Mouse (Mus musculus): ENCODE results near the gene Fto. TPM values are rescaled to one million over a fixed set of nuclear protein-coding genes. Genes with fewer than 3 reads are reported as not detected.

Fto gene
- polyA plus RNA-seq, 1 experiment from 2014 or later: 16.4 TPM

GRCm38 (mm10) chr8:91625686-91626558 lies 312.6 kb downstream of the Fto start:
- no peak overlapping the region for H3K4me3 ChIP-seq (replicated peaks)

GRCm38 (mm10) chr8:91629594-91629993 lies 316.3 kb downstream of the Fto start:
- no peak for DNase-seq
- H3K27ac ChIP-seq: no peak overlapping the region

More at GRCm38 (mm10) chr8:91625686-91626558, 312.6 kb downstream of the Fto start:
- ATAC-seq (ENCODE audit: low read depth): no peak
- Histone ChIP-seq H3K4me1 (replicated peaks) (peaks cover 5% of the 10 kb centered on the region; the same call in 1 of the 2 replicates), H3K27ac (no peak overlapping the region), H3K4me2 (no peak overlapping the region), H3K9me3 (replicated peaks) (no peaks in the 10 kb centered on the region), H3K27me3 (no peaks in the 10 kb centered on the region), H3K36me3 (no peaks in the 10 kb centered on the region), H3K9ac (no peak overlapping the region)
- no peak for DNase-seq
- WGBS (ENCODE audit: insufficient replicate concordance): 58% methylated on average over 18 of the region's 18 CpGs

GRCm38 (mm10) chr8:91630320-91631033 lies 317.2 kb downstream of the Fto start:
- DNase-seq: no peak
- no peak overlapping the region for H3K4me3 ChIP-seq (replicated peaks)
- no peak for ATAC-seq (ENCODE audit: low read depth)
- H3K4me1 ChIP-seq (replicated peaks): peaks cover 5% of the 10 kb centered on the region; the same call in 1 of the 2 replicates
- H3K9ac ChIP-seq: no peak overlapping the region
- H3K36me3 ChIP-seq: 0 out of 2 replicates have a peak, but pooled peaks cover under 1% of the 10 kb centered on the region
- no peak overlapping the region for H3K4me2 ChIP-seq
- no peaks in the 10 kb centered on the region for H3K9me3 ChIP-seq (replicated peaks)
- H3K27ac ChIP-seq: no peak overlapping the region
- WGBS (ENCODE audit: insufficient replicate concordance): 67% methylated on average over 16 of the region's 16 CpGs
- no peaks in the 10 kb centered on the region for H3K27me3 ChIP-seq

More at GRCm38 (mm10) chr8:91629594-91629993, 316.3 kb downstream of the Fto start:
- 34% methylated on average over 14 of the region's 14 CpGs for WGBS (ENCODE audit: insufficient replicate concordance)
- H3K9ac ChIP-seq: no peak overlapping the region
- H3K27me3 ChIP-seq: no peaks in the 10 kb centered on the region
- H3K4me2 ChIP-seq: no peak overlapping the region
- H3K4me1 ChIP-seq (replicated peaks): peaks cover 5% of the 10 kb centered on the region; the same call in 1 of the 2 replicates
- H3K9me3 ChIP-seq (replicated peaks): no peaks in the 10 kb centered on the region
- H3K36me3 ChIP-seq: no peaks in the 10 kb centered on the region
- no peak for ATAC-seq (ENCODE audit: low read depth)
- no peak overlapping the region for H3K4me3 ChIP-seq (replicated peaks)

- Histone ChIP-seq H3K4me1 (replicated peaks) (peaks cover 5% of the 10 kb centered on the region; the same call in 1 of the 2 replicates), H3K27ac (no peak overlapping the region), H3K4me2 (no peak overlapping the region), H3K27me3 (no peaks in the 10 kb centered on the region), H3K9me3 (replicated peaks) (no peaks in the 10 kb centered on the region), H3K9ac (no peak overlapping the region), H3K4me3 (replicated peaks) (no peak overlapping the region), H3K36me3 (0 out of 2 replicates have a peak, but pooled peaks cover 3% of the 10 kb centered on the region)
- DNase-seq (no peak), ATAC-seq (ENCODE audit: low read depth) (no peak)
- 84% methylated on average over 8 of the region's 8 CpGs for WGBS (ENCODE audit: insufficient replicate concordance)
Measured at GRCm38 (mm10) chr8:91632411-91632810, 319.1 kb downstream of the Fto start.

- Histone ChIP-seq H3K9ac (no peak overlapping the region), H3K4me3 (replicated peaks) (no peak overlapping the region), H3K4me2 (no peak overlapping the region), H3K4me1 (replicated peaks) (no peaks in the 10 kb centered on the region), H3K27me3 (no peaks in the 10 kb centered on the region), H3K36me3 (0 out of 2 replicates have a peak, but pooled peaks cover 3% of the 10 kb centered on the region), H3K27ac (no peak overlapping the region), H3K9me3 (replicated peaks) (no peaks in the 10 kb centered on the region)
- no peak for DNase-seq
- WGBS (ENCODE audit: insufficient replicate concordance): 72% methylated on average over 4 of the region's 4 CpGs
- ATAC-seq (ENCODE audit: low read depth): no peak
Measured at GRCm38 (mm10) chr8:91635406-91635805, 322.1 kb downstream of the Fto start.

- H3K9ac ChIP-seq: no peak overlapping the region
- no peaks in the 10 kb centered on the region for H3K4me1 ChIP-seq (replicated peaks)
- H3K27me3 ChIP-seq: no peaks in the 10 kb centered on the region
- 0 out of 2 replicates have a peak, but pooled peaks cover 3% of the 10 kb centered on the region for H3K36me3 ChIP-seq
- no peak overlapping the region for H3K27ac ChIP-seq
- WGBS (ENCODE audit: insufficient replicate concordance): 68% methylated on average over 6 of the region's 6 CpGs
- DNase-seq: no peak
- H3K9me3 ChIP-seq (replicated peaks): no peaks in the 10 kb centered on the region
- no peak overlapping the region for H3K4me3 ChIP-seq (replicated peaks)
- H3K4me2 ChIP-seq: no peak overlapping the region
- ATAC-seq (ENCODE audit: low read depth): no peak
Measured at GRCm38 (mm10) chr8:91636887-91637286, 323.6 kb downstream of the Fto start.

GRCm38 (mm10) chr8:91637684-91638083 lies 324.4 kb downstream of the Fto start:
- WGBS (ENCODE audit: insufficient replicate concordance): 82% methylated on average over 9 of the region's 9 CpGs
- no peaks in the 10 kb centered on the region for H3K4me1 ChIP-seq (replicated peaks)
- H3K9me3 ChIP-seq (replicated peaks): no peaks in the 10 kb centered on the region
- no peak overlapping the region for H3K4me2 ChIP-seq
- H3K36me3 ChIP-seq: 0 out of 2 replicates have a peak, but pooled peaks cover 3% of the 10 kb centered on the region
- no peak overlapping the region for H3K9ac ChIP-seq
- no peaks in the 10 kb centered on the region for H3K27me3 ChIP-seq
- H3K4me3 ChIP-seq (replicated peaks): no peak overlapping the region
- no peak for DNase-seq
- ATAC-seq (ENCODE audit: low read depth): no peak
- H3K27ac ChIP-seq: no peak overlapping the region

GRCm38 (mm10) chr8:91638256-91638655 lies 324.9 kb downstream of the Fto start:
- H3K9me3 ChIP-seq (replicated peaks): no peaks in the 10 kb centered on the region
- H3K27me3 ChIP-seq: no peaks in the 10 kb centered on the region
- no peak overlapping the region for H3K4me3 ChIP-seq (replicated peaks)
- ATAC-seq (ENCODE audit: low read depth) (no peak), DNase-seq (no peak)
- 0 out of 2 replicates have a peak, but pooled peaks cover 3% of the 10 kb centered on the region for H3K36me3 ChIP-seq
- H3K27ac ChIP-seq: no peak overlapping the region
- WGBS (ENCODE audit: insufficient replicate concordance): 82% methylated on average over 12 of the region's 12 CpGs
- H3K4me2 ChIP-seq: no peak overlapping the region
- H3K4me1 ChIP-seq (replicated peaks): no peaks in the 10 kb centered on the region
- H3K9ac ChIP-seq: no peak overlapping the region

GRCm38 (mm10) chr8:91640471-91640870 lies 327.1 kb downstream of the Fto start:
- no peak overlapping the region for H3K4me2 ChIP-seq
- no peak for DNase-seq
- no peak for ATAC-seq (ENCODE audit: low read depth)
- H3K4me3 ChIP-seq (replicated peaks): no peak overlapping the region
- H3K9ac ChIP-seq: no peak overlapping the region
- no peaks in the 10 kb centered on the region for H3K27me3 ChIP-seq
- H3K9me3 ChIP-seq (replicated peaks): no peaks in the 10 kb centered on the region
- H3K27ac ChIP-seq: no peak overlapping the region
- no peaks in the 10 kb centered on the region for H3K4me1 ChIP-seq (replicated peaks)
- 71% methylated on average over 7 of the region's 7 CpGs for WGBS (ENCODE audit: insufficient replicate concordance)
- 0 out of 2 replicates have a peak, but pooled peaks cover 2% of the 10 kb centered on the region for H3K36me3 ChIP-seq

- ATAC-seq (ENCODE audit: low read depth) (no peak), DNase-seq (no peak)
- H3K4me3 ChIP-seq (replicated peaks): no peak overlapping the region
- H3K4me2 ChIP-seq: no peak overlapping the region
- H3K27me3 ChIP-seq: no peaks in the 10 kb centered on the region
- H3K9me3 ChIP-seq (replicated peaks): no peaks in the 10 kb centered on the region
- no peak overlapping the region for H3K9ac ChIP-seq
- H3K36me3 ChIP-seq: no peaks in the 10 kb centered on the region
- 70% methylated on average over 2 of the region's 2 CpGs for WGBS (ENCODE audit: insufficient replicate concordance)
- peaks cover 5% of the 10 kb centered on the region; the same call in 1 of the 2 replicates for H3K4me1 ChIP-seq (replicated peaks)
- no peak overlapping the region for H3K27ac ChIP-seq
Measured at GRCm38 (mm10) chr8:91645484-91645883, 332.2 kb downstream of the Fto start.

GRCm38 (mm10) chr8:91647959-91648358 lies 334.6 kb downstream of the Fto start:
- no peak for DNase-seq
- Histone ChIP-seq H3K4me3 (replicated peaks) (no peak overlapping the region), H3K27me3 (no peaks in the 10 kb centered on the region), H3K4me2 (no peak overlapping the region), H3K27ac (no peak overlapping the region), H3K9ac (no peak overlapping the region), H3K36me3 (no peaks in the 10 kb centered on the region), H3K9me3 (replicated peaks) (no peaks in the 10 kb centered on the region), H3K4me1 (replicated peaks) (peaks cover 5% of the 10 kb centered on the region; the same call in 1 of the 2 replicates)
- no peak for ATAC-seq (ENCODE audit: low read depth)
- 81% methylated on average over 11 of the region's 11 CpGs for WGBS (ENCODE audit: insufficient replicate concordance)

Data from liver, embryonic 13.5 days (tissue).